Mouse (Mus musculus) adrenal gland, adult 2 months (tissue): ENCODE results near the gene Atg4a. TPM values are rescaled to one million over a fixed set of nuclear protein-coding genes. Genes with fewer than 3 reads are reported as not detected.

Experiments
- DNase-seq: peaks from one replicate; pipeline ENCODE4 v3.0.0; 2021
- polyA plus RNA-seq: library from polyadenylated mRNA; depleted of rRNA; stranded (reverse); fragments of >200 nt; gene quantifications from 2 replicates; pipeline ENCODE4 v1.2.3, GENCODE M21; 2012; rRNA removed
- total RNA-seq, 2 experiments: library from RNA; stranded (reverse); gene quantifications; 2 replicates each; pipeline ENCODE4 v1.2.3; 2021

Gene Atg4a
- total and polyA plus RNA-seq, 3 experiments = 0.94 to 13.2 (median 12.3) TPM

DNA sequence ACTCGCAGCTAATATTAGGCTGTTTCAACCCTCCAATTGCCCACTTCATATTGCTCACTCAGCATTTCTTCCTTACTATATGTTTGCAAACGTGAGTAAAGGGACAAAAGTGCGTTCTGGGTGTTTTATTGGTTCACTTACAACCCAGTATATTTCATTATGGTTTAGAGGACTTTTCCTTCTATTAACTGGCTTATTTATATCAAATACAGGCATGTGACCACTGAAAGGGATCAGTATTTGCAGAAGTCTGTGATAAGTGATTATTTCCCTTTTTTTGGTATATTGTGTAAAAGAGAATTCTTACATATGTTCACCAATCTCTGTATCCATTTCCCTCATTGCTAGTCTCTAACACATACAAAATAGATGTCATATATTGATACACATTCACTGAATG is 203.7 kb downstream of the Atg4a start:
- no peak for DNase-seq

DNA sequence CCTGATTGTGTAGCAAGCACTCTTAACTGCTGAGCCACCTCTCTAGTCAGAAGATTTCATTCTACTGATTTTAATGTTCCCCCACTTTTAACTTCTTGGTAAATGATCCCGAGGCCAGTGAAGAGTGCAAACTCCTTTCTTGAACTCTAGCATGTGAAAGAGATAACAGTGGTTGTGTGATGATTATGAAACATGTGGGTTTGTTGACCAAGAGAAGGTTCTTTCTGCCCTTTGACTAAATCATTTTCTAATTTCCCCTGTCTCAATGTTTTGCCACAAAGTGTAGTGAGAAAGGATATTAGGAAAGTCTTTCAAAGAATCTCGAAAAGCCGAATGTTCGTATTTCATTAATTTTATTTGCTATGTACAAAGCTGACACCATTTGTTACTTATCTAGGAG is 208.4 kb downstream of the Atg4a start:
- DNase-seq = no peak

DNA sequence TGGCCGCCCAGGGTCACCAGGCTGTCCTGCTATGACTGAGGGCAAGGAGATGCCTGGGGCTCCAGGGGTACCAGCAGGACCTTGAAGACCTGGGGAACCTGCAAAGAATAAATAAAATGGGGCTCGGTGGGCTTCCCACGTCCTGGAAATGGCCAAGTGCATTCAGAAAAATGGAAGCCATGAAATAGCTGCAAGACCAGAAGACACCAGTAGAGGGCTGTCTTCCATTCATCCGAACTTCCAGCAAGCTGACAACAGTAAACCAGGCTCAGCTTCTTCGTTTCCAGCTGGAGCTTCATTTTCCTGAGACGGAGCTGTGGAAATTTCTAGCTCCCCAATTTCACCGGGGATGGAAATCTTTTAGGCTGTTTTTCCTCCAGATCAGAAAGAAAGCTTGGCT is 218.6 kb downstream of the Atg4a start:
- DNase-seq = no peak

DNA sequence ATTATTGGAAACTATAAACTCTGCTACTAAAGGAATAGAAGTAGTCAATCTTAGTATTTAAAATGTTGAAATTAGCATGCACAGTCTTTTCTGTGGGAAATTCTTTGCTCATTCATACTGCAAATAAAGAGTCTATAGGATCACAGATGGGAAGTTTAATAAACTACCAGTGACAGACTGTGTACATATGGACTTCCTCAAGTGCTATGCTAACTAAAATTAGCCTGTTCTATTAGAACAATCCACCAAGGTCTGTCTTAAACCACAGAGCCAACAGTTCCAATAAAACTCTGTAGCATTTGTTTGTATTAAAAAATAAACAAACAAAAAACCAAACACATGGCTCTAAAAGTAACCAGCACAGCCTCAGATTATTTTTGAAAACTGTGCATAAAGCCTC is 238.3 kb downstream of the Atg4a start:
- no peak for DNase-seq

DNA sequence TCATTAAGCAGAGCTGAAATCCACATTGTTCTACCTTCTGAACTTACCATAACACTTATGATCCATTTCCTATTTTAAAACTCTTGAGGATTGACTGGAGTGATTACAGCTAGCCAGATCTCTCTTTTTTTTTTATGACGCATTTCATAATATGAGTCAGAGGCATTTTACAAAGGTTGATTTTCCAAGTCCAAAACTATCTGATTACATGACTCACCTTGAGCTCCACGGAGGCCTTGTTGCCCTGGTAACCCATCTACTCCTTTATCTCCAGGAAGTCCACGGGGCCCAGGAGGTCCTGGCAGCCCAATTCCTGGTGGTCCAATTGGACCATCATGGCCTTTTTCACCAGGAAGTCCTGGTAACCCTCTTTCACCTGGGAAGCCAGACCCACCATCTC is 242.3 kb downstream of the Atg4a start:
- peak; percentile 18 for DNase-seq

DNA sequence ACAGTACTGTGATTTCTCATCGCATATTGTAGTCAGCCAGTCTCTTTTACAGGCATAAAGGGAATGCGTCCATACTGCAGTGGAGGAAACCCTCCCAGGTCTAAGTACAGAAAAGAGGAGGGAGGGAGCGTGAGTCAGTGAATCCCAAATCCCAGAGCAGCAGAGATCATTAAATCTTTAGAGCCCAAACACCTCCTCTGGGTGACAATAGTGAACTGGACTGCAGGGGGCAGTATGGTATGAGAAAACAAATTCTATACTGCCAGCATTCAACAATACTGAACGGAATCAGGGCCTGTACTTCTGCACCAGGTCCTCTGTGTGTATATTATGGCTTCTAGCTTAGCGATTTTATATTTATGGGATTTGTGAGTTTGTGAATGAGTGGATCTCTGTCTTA is 256.1 kb downstream of the Atg4a start:
- peak; percentile 22 for DNase-seq

Other genes starting within 250 kb of the Atg4a start
- gene Tex13b, start 143.5 kb upstream of the Atg4a start, total RNA-seq = not detected
- gene Tex13b, start 143.5 kb upstream of the Atg4a start, polyA plus RNA-seq = not detected in 2 replicates
- gene Vsig1, start 49.3 kb upstream of the Atg4a start, total RNA-seq = not detected
- gene Vsig1, start 49.3 kb upstream of the Atg4a start, polyA plus RNA-seq = not detected in 2 replicates
- 10 to 100 TPM; 27.1 to 29.8 TPM for gene Psmd10, start 179 bp upstream of the Atg4a start, total RNA-seq
- 0.95 and 1.1 TPM in 2 replicates for gene Psmd10, start 179 bp upstream of the Atg4a start, polyA plus RNA-seq